Mouse (Mus musculus) fat pad, adult 2 months (tissue): Measurements from ENCODE around the gene Auh.

Experiments
- DNase-seq: peaks from one replicate; pipeline ENCODE4 v3.0.0-alpha.2; 2011; ENCODE audit warnings: low read depth, low spot score; ENCODE audit errors: extremely low read depth

Gene Auh

GRCm38 (mm10) chr13:52929209-52930171 lies at the start of gene Auh:
Auh (minus strand) TSS chr13:52929681.
- DNase-seq, result no peak

GRCm38 (mm10) chr13:52978321-52978981 lies 49.0 kb upstream of the Auh start:
- DNase-seq, result no peak

- DNase-seq, result no peak
Observed at GRCm38 (mm10) chr13:52977757-52978156, 48.3 kb upstream of the Auh start.

- DNase-seq, result no peak
Observed at GRCm38 (mm10) chr13:52977221-52977609, 47.7 kb upstream of the Auh start.

GRCm38 (mm10) chr13:52976510-52977220 lies 47.2 kb upstream of the Auh start:
- DNase-seq, result no peak

GRCm38 (mm10) chr13:52976130-52976509 lies 46.6 kb upstream of the Auh start:
- DNase-seq, result no peak

- DNase-seq, result no peak
Observed at GRCm38 (mm10) chr13:52974676-52975075, 45.2 kb upstream of the Auh start.

- DNase-seq, result no peak
Observed at GRCm38 (mm10) chr13:52973427-52973826, 43.9 kb upstream of the Auh start.

- DNase-seq, result no peak
Observed at GRCm38 (mm10) chr13:52972626-52973025, 43.1 kb upstream of the Auh start.

- DNase-seq, result no peak
Observed at GRCm38 (mm10) chr13:52970876-52971275, 41.4 kb upstream of the Auh start.

GRCm38 (mm10) chr13:52962922-52963321 lies 33.4 kb upstream of the Auh start:
- no peak for DNase-seq

- DNase-seq, result no peak
Observed at GRCm38 (mm10) chr13:52962361-52962760, 32.9 kb upstream of the Auh start.

GRCm38 (mm10) chr13:52953779-52954553 lies 24.5 kb upstream of the Auh start:
- DNase-seq, result no peak

GRCm38 (mm10) chr13:52949211-52949610 lies 19.7 kb upstream of the Auh start:
- no peak for DNase-seq

GRCm38 (mm10) chr13:52947545-52947944 lies 18.1 kb upstream of the Auh start:
- DNase-seq, result no peak

- no peak for DNase-seq
Observed at GRCm38 (mm10) chr13:52945769-52946168, 16.3 kb upstream of the Auh start.

GRCm38 (mm10) chr13:52944116-52944515 lies 14.6 kb upstream of the Auh start:
- DNase-seq, result no peak

GRCm38 (mm10) chr13:52942876-52943388 lies 13.5 kb upstream of the Auh start:
- DNase-seq, result no peak

GRCm38 (mm10) chr13:52940956-52941355 lies 11.5 kb upstream of the Auh start:
- no peak for DNase-seq

- DNase-seq, result no peak
Observed at GRCm38 (mm10) chr13:52930582-52930981, 1.1 kb upstream of the Auh start.

GRCm38 (mm10) chr13:52928392-52928791 lies 1.1 kb downstream of the Auh start:
- DNase-seq, result no peak
